Mouse (Mus musculus) forebrain, embryonic 10.5 days (tissue): ENCODE results near the gene Dock3. TPM values are rescaled to one million over a fixed set of nuclear protein-coding genes. Genes with fewer than 3 reads are reported as not detected.

Experiments used
- DNase-seq: peaks from one replicate; pipeline ENCODE4 v3.0.0-alpha.2; 2017; ENCODE audit warnings: low spot score; ENCODE audit errors: extremely low spot score
- H3K27ac ChIP-seq: fragments of 300-500 bp; sonication (generic); 2 replicates; pipeline ENCODE4 v1.5.1; 2016; ENCODE audit warnings: mild to moderate bottlenecking
- H3K27me3 ChIP-seq: fragments of 300-500 bp; sonication (generic); 2 replicates; pipeline ENCODE4 v1.6.1; 2016; ENCODE audit warnings: mild to moderate bottlenecking; ENCODE audit not compliant: poor library complexity, severe bottlenecking
- H3K36me3 ChIP-seq: fragments of 300-500 bp; sonication (generic); replicated peaks from 2 replicates; pipeline ENCODE4 v1.6.1; 2016; ENCODE audit warnings: mild to moderate bottlenecking, moderate library complexity
- H3K4me1 ChIP-seq: fragments of 300-500 bp; sonication (generic); 2 replicates; pipeline ENCODE4 v1.6.1; 2016
- H3K4me3 ChIP-seq: fragments of 300-500 bp; sonication (generic); 2 replicates; pipeline ENCODE4 v1.5.1; 2016; ENCODE audit warnings: mild to moderate bottlenecking, moderate library complexity
- H3K9me3 ChIP-seq: fragments of 300-500 bp; sonication (generic); 2 replicates; pipeline ENCODE4 v1.6.1; 2016; ENCODE audit warnings: mild to moderate bottlenecking, moderate library complexity
- WGBS: fragments of 180-500 bp; shearing (Covaris S2); methylation state at CpG from one replicate; pipeline ENCODE4 v1.1.7; 2016; 5-methylcytosine and 5-hydroxymethylcytosine counted together
- polyA plus RNA-seq: library from polyadenylated mRNA; unstranded; fragments of >200 nt; fragmentation: Nextera tagmentation; extraction: Ambion mirVana; gene quantifications from 2 replicates; pipeline ENCODE4 v1.2.1, GENCODE M21; 2016

Dock3 gene
- polyA plus RNA-seq, 1 experiment from 2014 or later, result 4.4 TPM

GRCm38 (mm10) chr9:106891341-106891741, 340.4 kb downstream of the Dock3 start:
- H3K9me3 ChIP-seq, result no peaks in the 10 kb centered on the region
- DNase-seq, result no peak
- H3K4me3 ChIP-seq, result peak overlapping the region; percentile 86
- H3K36me3 ChIP-seq, result peaks cover 44% of the 10 kb centered on the region
- peak overlapping the region; percentile 95 for H3K27ac ChIP-seq
- under 1% methylated on average over 17 of the region's 17 CpGs for WGBS
- H3K27me3 ChIP-seq, result no peaks in the 10 kb centered on the region
- peaks cover 54% of the 10 kb centered on the region for H3K4me1 ChIP-seq

GRCm38 (mm10) chr9:106890496-106891240, 341.0 kb downstream of the Dock3 start:
- WGBS, result 69% methylated on average over 8 of the region's 8 CpGs
- H3K27ac ChIP-seq, result peak overlapping the region; percentile 95
- no peaks in the 10 kb centered on the region for H3K27me3 ChIP-seq
- peak overlapping the region; percentile 86 for H3K4me3 ChIP-seq
- H3K9me3 ChIP-seq, result no peaks in the 10 kb centered on the region
- H3K4me1 ChIP-seq, result peaks cover 58% of the 10 kb centered on the region
- DNase-seq, result no peak
- H3K36me3 ChIP-seq, result peaks cover 48% of the 10 kb centered on the region

GRCm38 (mm10) chr9:106889321-106889720, 342.4 kb downstream of the Dock3 start:
- WGBS, result 89% methylated on average over 9 of the region's 9 CpGs
- Histone ChIP-seq H3K36me3 (peaks cover 57% of the 10 kb centered on the region), H3K4me1 (peaks cover 71% of the 10 kb centered on the region), H3K4me3 (peak overlapping the region; percentile 86), H3K27me3 (no peaks in the 10 kb centered on the region), H3K9me3 (no peaks in the 10 kb centered on the region), H3K27ac (no peak overlapping the region)
- DNase-seq, result no peak

- 97% methylated on average over 3 of the region's 3 CpGs for WGBS
- no peak for DNase-seq
- H3K4me1 ChIP-seq, result peaks cover 77% of the 10 kb centered on the region
Observed at GRCm38 (mm10) chr9:106888346-106888745, 343.4 kb downstream of the Dock3 start.

GRCm38 (mm10) chr9:106886828-106887702, 344.6 kb downstream of the Dock3 start, which contains the start of gene Rbm15b:
Gene Rbm15b, minus strand, starts transcription at chr9:106887428.
- Histone ChIP-seq H3K4me1 (peaks cover 80% of the 10 kb centered on the region), H3K9me3 (no peaks in the 10 kb centered on the region), H3K36me3 (peaks cover 79% of the 10 kb centered on the region), H3K27me3 (no peaks in the 10 kb centered on the region), H3K4me3 (peak within 1 kb of the TSS; percentile 95), H3K27ac (peak within 1 kb of the TSS; percentile 99)
- peak; percentile 98 for DNase-seq
- 2% methylated on average over 101 of the region's 101 CpGs for WGBS

More at GRCm38 (mm10) chr9:106888346-106888745, 343.4 kb downstream of the Dock3 start:
- Histone ChIP-seq H3K9me3 (no peaks in the 10 kb centered on the region), H3K4me3 (no peak overlapping the region), H3K27me3 (no peaks in the 10 kb centered on the region), H3K27ac (no peak overlapping the region), H3K36me3 (peaks cover 66% of the 10 kb centered on the region)

- H3K9me3 ChIP-seq, result no peaks in the 10 kb centered on the region
- peaks cover 89% of the 10 kb centered on the region for H3K36me3 ChIP-seq
- DNase-seq, result peak; percentile 55
- H3K27me3 ChIP-seq, result no peaks in the 10 kb centered on the region
- H3K27ac ChIP-seq, result peak overlapping the region; percentile 99
- peaks cover 87% of the 10 kb centered on the region for H3K4me1 ChIP-seq
- H3K4me3 ChIP-seq, result peak overlapping the region; percentile 95
- under 1% methylated on average over 88 of the region's 107 CpGs for WGBS
Observed at GRCm38 (mm10) chr9:106885901-106886731, 345.6 kb downstream of the Dock3 start.

- DNase-seq, result peak; percentile 38
- no peaks in the 10 kb centered on the region for H3K27me3 ChIP-seq
- H3K36me3 ChIP-seq, result peaks cover 88% of the 10 kb centered on the region
- no peaks in the 10 kb centered on the region for H3K9me3 ChIP-seq
- peaks cover 78% of the 10 kb centered on the region for H3K4me1 ChIP-seq
- peak overlapping the region; percentile 99 for H3K27ac ChIP-seq
- peak overlapping the region; percentile 95 for H3K4me3 ChIP-seq
- 36% methylated on average over 44 of the region's 44 CpGs for WGBS
Observed at GRCm38 (mm10) chr9:106884996-106885900, 346.5 kb downstream of the Dock3 start.

- peak overlapping the region; percentile 36; the same call in 1 of the 2 replicates for H3K27ac ChIP-seq
- H3K4me3 ChIP-seq, result peak overlapping the region; percentile 95
- 58% methylated on average over 16 of the region's 16 CpGs for WGBS
- H3K4me1 ChIP-seq, result peaks cover 73% of the 10 kb centered on the region
- no peaks in the 10 kb centered on the region for H3K27me3 ChIP-seq
- H3K36me3 ChIP-seq, result peaks cover 88% of the 10 kb centered on the region
- peak; percentile 37 for DNase-seq
- H3K9me3 ChIP-seq, result no peaks in the 10 kb centered on the region
Observed at GRCm38 (mm10) chr9:106884306-106884705, 347.4 kb downstream of the Dock3 start.

- Histone ChIP-seq H3K27ac (no peak overlapping the region), H3K4me1 (peaks cover 61% of the 10 kb centered on the region), H3K27me3 (no peaks in the 10 kb centered on the region), H3K36me3 (peaks cover 88% of the 10 kb centered on the region), H3K4me3 (peak overlapping the region; percentile 95), H3K9me3 (no peaks in the 10 kb centered on the region)
- DNase-seq, result no peak
- 87% methylated on average over 3 of the region's 3 CpGs for WGBS
Observed at GRCm38 (mm10) chr9:106883085-106883484, 348.6 kb downstream of the Dock3 start.

- Histone ChIP-seq H3K27ac (no peak overlapping the region), H3K9me3 (no peaks in the 10 kb centered on the region), H3K36me3 (peaks cover 88% of the 10 kb centered on the region), H3K4me1 (peaks cover 52% of the 10 kb centered on the region), H3K27me3 (no peaks in the 10 kb centered on the region), H3K4me3 (no peak overlapping the region)
- DNase-seq, result no peak
- 89% methylated on average over 4 of the region's 4 CpGs for WGBS
Observed at GRCm38 (mm10) chr9:106882176-106882575, 349.5 kb downstream of the Dock3 start.

GRCm38 (mm10) chr9:106881071-106881755, 350.5 kb downstream of the Dock3 start:
- Histone ChIP-seq H3K4me1 (peaks cover 52% of the 10 kb centered on the region), H3K27me3 (no peaks in the 10 kb centered on the region), H3K36me3 (peaks cover 97% of the 10 kb centered on the region), H3K9me3 (no peaks in the 10 kb centered on the region), H3K4me3 (no peak overlapping the region), H3K27ac (no peak overlapping the region)
- 72% methylated on average over 4 of the region's 4 CpGs for WGBS
- no peak for DNase-seq
